Mouse (Mus musculus): ENCODE measurements around the gene Rft1. TPM values are rescaled to one million over a fixed set of nuclear protein-coding genes. Genes with fewer than 3 reads are reported as not detected.

Rft1 gene
- polyA plus RNA-seq, 1 experiment, result 12.3 TPM

DNA sequence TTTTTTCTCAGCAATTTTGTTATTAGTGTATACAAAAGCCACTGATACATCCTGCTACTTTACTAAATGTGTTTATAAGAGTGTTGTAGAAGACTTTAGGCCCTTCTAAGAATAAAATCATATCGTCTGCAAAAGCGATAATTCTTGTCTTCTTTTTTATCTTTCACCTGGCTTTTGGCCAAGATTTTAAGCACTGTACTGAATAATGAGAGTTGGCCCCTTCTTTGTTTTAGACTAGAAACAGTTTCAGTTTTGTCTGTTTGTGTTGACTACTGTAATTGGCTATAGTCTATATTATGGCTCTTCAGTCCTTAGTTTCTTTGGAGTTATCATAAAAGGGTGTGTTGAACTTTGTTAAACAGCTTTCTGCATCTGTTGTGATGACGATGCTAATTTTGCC, 77.7 kb downstream of the Rft1 start:
- TF ChIP-seq POLR2A (IDR thresholded peaks at IDR 0.05; ENCODE audit: insufficient read length, low read depth) (no peak), POLR2AphosphoS2 (IDR thresholded peaks at IDR 0.05; ENCODE audit: insufficient read length, low read depth) (no peak), TCF3 (IDR thresholded peaks at IDR 0.05; ENCODE audit: insufficient read length, low read depth) (no peak), MYOG (IDR thresholded peaks at IDR 0.05; ENCODE audit: control insufficient read depth in 1 of 3, insufficient read depth in 1 of 3, insufficient read length in 2 of 3, low read depth in 2 of 3) (no peak), MYOD1 (IDR thresholded peaks at IDR 0.05; ENCODE audit: control insufficient read depth in 1 of 3, insufficient read length in 2 of 3, low read depth in 2 of 3) (no peak), TCF12 (IDR thresholded peaks at IDR 0.05; ENCODE audit: insufficient read depth, poor library complexity, severe bottlenecking) (no peak), E2F4 (IDR thresholded peaks at IDR 0.05; ENCODE audit: insufficient read depth) (no peak), CEBPB (IDR thresholded peaks at IDR 0.05; ENCODE audit: insufficient read depth, poor library complexity, severe bottlenecking) (no peak), SRF (IDR thresholded peaks at IDR 0.05; ENCODE audit: control insufficient read depth, insufficient read length, low read depth) (no peak), USF1 (IDR thresholded peaks at IDR 0.05; ENCODE audit: low read depth) (no peak), REST (IDR thresholded peaks at IDR 0.05; ENCODE audit: insufficient read depth, insufficient read length) (no peak), MAX (IDR thresholded peaks at IDR 0.05; ENCODE audit: low read depth) (no peak)
- Histone ChIP-seq H3ac (ENCODE audit: control insufficient read depth, insufficient read length) (no peak overlapping the region), H3K36me3 (ENCODE audit: control insufficient read depth, insufficient read depth) (no peaks in the 10 kb centered on the region), H3K79me2 (ENCODE audit: control insufficient read depth, insufficient read depth) (peaks cover 7% of the 10 kb centered on the region), H3K4me3 (no peak overlapping the region), H3K4me2 (ENCODE audit: low read depth) (no peak overlapping the region), H3K27me3 (ENCODE audit: control insufficient read depth, insufficient read depth, insufficient read length) (no peaks in the 10 kb centered on the region)

DNA sequence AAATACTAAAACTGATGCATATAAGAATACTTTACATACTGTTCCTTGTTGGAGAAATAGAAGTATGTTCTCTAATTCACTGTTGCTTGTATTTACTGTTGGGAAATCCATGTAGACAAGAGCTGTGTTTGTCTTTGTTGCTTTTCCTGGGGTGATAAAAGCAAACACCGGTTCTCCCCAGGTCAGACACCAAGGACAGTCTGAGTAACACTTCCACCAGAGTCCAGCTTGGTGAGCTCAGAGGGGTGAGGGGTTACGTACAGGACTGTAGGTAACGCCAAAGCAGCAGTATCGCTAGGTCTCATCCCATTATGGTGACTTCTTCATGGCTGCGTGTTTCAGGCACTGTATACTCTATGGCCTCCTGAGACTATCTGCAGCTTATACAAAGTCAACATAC, 80.5 kb downstream of the Rft1 start:
- TF ChIP-seq MYOD1 (IDR thresholded peaks at IDR 0.05; ENCODE audit: control insufficient read depth in 1 of 3, insufficient read length in 2 of 3, low read depth in 2 of 3) (no peak), POLR2AphosphoS2 (IDR thresholded peaks at IDR 0.05; ENCODE audit: insufficient read length, low read depth) (no peak), USF1 (IDR thresholded peaks at IDR 0.05; ENCODE audit: low read depth) (no peak), SRF (IDR thresholded peaks at IDR 0.05; ENCODE audit: control insufficient read depth, insufficient read length, low read depth) (no peak), CEBPB (IDR thresholded peaks at IDR 0.05; ENCODE audit: insufficient read depth, poor library complexity, severe bottlenecking) (no peak), TCF12 (IDR thresholded peaks at IDR 0.05; ENCODE audit: insufficient read depth, poor library complexity, severe bottlenecking) (no peak), MAX (IDR thresholded peaks at IDR 0.05; ENCODE audit: low read depth) (no peak), REST (IDR thresholded peaks at IDR 0.05; ENCODE audit: insufficient read depth, insufficient read length) (no peak), MYOG (IDR thresholded peaks at IDR 0.05; ENCODE audit: control insufficient read depth in 1 of 3, insufficient read depth in 1 of 3, insufficient read length in 2 of 3, low read depth in 2 of 3) (no peak), TCF3 (IDR thresholded peaks at IDR 0.05; ENCODE audit: insufficient read length, low read depth) (no peak), E2F4 (IDR thresholded peaks at IDR 0.05; ENCODE audit: insufficient read depth) (no peak), POLR2A (IDR thresholded peaks at IDR 0.05; ENCODE audit: insufficient read length, low read depth) (no peak)
- no peak overlapping the region for H3K4me3 ChIP-seq

DNA sequence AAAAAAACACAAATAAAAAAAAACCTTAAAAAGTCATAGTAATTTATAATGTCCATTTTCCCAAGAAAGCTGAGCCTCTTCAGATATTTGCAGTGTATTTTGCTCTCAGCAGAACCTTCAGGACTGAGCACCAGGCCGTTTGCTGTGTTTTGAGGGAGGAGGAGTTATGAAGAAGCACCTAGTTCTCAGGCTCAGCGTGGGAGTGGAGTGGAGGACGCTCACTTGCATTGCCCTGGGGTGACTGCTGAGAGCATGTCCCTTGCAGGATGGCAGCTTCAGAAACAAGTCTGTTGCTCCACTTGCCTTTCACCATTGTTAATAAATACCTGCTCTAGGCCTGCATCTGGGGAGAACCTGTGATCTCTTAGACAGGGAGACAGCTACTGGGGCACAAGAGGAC, 81.7 kb downstream of the Rft1 start:
- Histone ChIP-seq H3K36me3 (ENCODE audit: control insufficient read depth, insufficient read depth) (no peaks in the 10 kb centered on the region), H3ac (ENCODE audit: control insufficient read depth, insufficient read length) (no peak overlapping the region), H3K4me2 (ENCODE audit: low read depth) (no peak overlapping the region), H3K79me2 (ENCODE audit: control insufficient read depth, insufficient read depth) (peaks cover 7% of the 10 kb centered on the region), H3K4me3 (no peak overlapping the region), H3K27me3 (ENCODE audit: control insufficient read depth, insufficient read depth, insufficient read length) (no peaks in the 10 kb centered on the region)
- TF ChIP-seq TCF12 (IDR thresholded peaks at IDR 0.05; ENCODE audit: insufficient read depth, poor library complexity, severe bottlenecking), result no peak
- TF ChIP-seq TCF3 (IDR thresholded peaks at IDR 0.05; ENCODE audit: insufficient read length, low read depth), result no peak
- TF ChIP-seq POLR2A (IDR thresholded peaks at IDR 0.05; ENCODE audit: insufficient read length, low read depth), result no peak
- no peak for TF ChIP-seq MAX (IDR thresholded peaks at IDR 0.05; ENCODE audit: low read depth)
- TF ChIP-seq POLR2AphosphoS2 (IDR thresholded peaks at IDR 0.05; ENCODE audit: insufficient read length, low read depth), result no peak
- no peak for TF ChIP-seq MYOD1 (IDR thresholded peaks at IDR 0.05; ENCODE audit: control insufficient read depth in 1 of 3, insufficient read length in 2 of 3, low read depth in 2 of 3)
- no peak for TF ChIP-seq USF1 (IDR thresholded peaks at IDR 0.05; ENCODE audit: low read depth)
- TF ChIP-seq REST (IDR thresholded peaks at IDR 0.05; ENCODE audit: insufficient read depth, insufficient read length), result no peak
- no peak for TF ChIP-seq SRF (IDR thresholded peaks at IDR 0.05; ENCODE audit: control insufficient read depth, insufficient read length, low read depth)
- TF ChIP-seq CEBPB (IDR thresholded peaks at IDR 0.05; ENCODE audit: insufficient read depth, poor library complexity, severe bottlenecking), result no peak
- no peak for TF ChIP-seq MYOG (IDR thresholded peaks at IDR 0.05; ENCODE audit: control insufficient read depth in 1 of 3, insufficient read depth in 1 of 3, insufficient read length in 2 of 3, low read depth in 2 of 3)
- TF ChIP-seq E2F4 (IDR thresholded peaks at IDR 0.05; ENCODE audit: insufficient read depth), result no peak

More for the DNA sequence above, 80.5 kb downstream of the Rft1 start:
- no peaks in the 10 kb centered on the region for H3K36me3 ChIP-seq (ENCODE audit: control insufficient read depth, insufficient read depth)
- no peak overlapping the region for H3ac ChIP-seq (ENCODE audit: control insufficient read depth, insufficient read length)
- no peak overlapping the region for H3K4me2 ChIP-seq (ENCODE audit: low read depth)
- H3K27me3 ChIP-seq (ENCODE audit: control insufficient read depth, insufficient read depth, insufficient read length), result no peaks in the 10 kb centered on the region
- peaks cover 7% of the 10 kb centered on the region for H3K79me2 ChIP-seq (ENCODE audit: control insufficient read depth, insufficient read depth)

DNA sequence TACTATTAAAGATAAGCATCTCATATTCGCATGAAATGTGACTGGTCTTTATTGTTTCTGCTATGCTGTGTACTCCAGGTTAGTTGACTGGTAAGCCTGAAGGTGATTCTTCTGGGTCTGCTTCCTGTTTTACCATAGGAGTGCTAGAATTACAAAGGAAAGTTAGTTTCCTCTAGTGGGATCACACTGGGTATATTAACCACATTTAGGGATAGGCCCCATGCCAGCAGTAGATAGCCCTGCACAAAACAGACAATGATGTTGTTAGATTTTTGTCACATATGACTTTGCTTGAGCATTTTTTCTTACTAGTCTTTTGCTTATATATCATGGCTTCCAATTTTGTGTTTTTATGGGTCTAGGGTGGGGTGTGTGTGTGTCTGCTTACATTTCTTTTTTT, 82.3 kb downstream of the Rft1 start:
- H3K36me3 ChIP-seq (ENCODE audit: control insufficient read depth, insufficient read depth), result no peaks in the 10 kb centered on the region
- no peak overlapping the region for H3ac ChIP-seq (ENCODE audit: control insufficient read depth, insufficient read length)
- no peak overlapping the region for H3K4me2 ChIP-seq (ENCODE audit: low read depth)
- no peak overlapping the region for H3K4me3 ChIP-seq
- peaks cover 7% of the 10 kb centered on the region for H3K79me2 ChIP-seq (ENCODE audit: control insufficient read depth, insufficient read depth)
- TF ChIP-seq MYOG (IDR thresholded peaks at IDR 0.05; ENCODE audit: control insufficient read depth in 1 of 3, insufficient read depth in 1 of 3, insufficient read length in 2 of 3, low read depth in 2 of 3), result no peak
- no peak for TF ChIP-seq USF1 (IDR thresholded peaks at IDR 0.05; ENCODE audit: low read depth)
- TF ChIP-seq POLR2AphosphoS2 (IDR thresholded peaks at IDR 0.05; ENCODE audit: insufficient read length, low read depth), result no peak
- no peak for TF ChIP-seq SRF (IDR thresholded peaks at IDR 0.05; ENCODE audit: control insufficient read depth, insufficient read length, low read depth)
- TF ChIP-seq REST (IDR thresholded peaks at IDR 0.05; ENCODE audit: insufficient read depth, insufficient read length), result no peak
- TF ChIP-seq MYOD1 (IDR thresholded peaks at IDR 0.05; ENCODE audit: control insufficient read depth in 1 of 3, insufficient read length in 2 of 3, low read depth in 2 of 3), result no peak
- no peak for TF ChIP-seq TCF12 (IDR thresholded peaks at IDR 0.05; ENCODE audit: insufficient read depth, poor library complexity, severe bottlenecking)
- TF ChIP-seq CEBPB (IDR thresholded peaks at IDR 0.05; ENCODE audit: insufficient read depth, poor library complexity, severe bottlenecking), result no peak
- no peak for TF ChIP-seq MAX (IDR thresholded peaks at IDR 0.05; ENCODE audit: low read depth)
- no peak for TF ChIP-seq TCF3 (IDR thresholded peaks at IDR 0.05; ENCODE audit: insufficient read length, low read depth)
- no peak for TF ChIP-seq E2F4 (IDR thresholded peaks at IDR 0.05; ENCODE audit: insufficient read depth)
- TF ChIP-seq POLR2A (IDR thresholded peaks at IDR 0.05; ENCODE audit: insufficient read length, low read depth), result no peak
- H3K27me3 ChIP-seq (ENCODE audit: control insufficient read depth, insufficient read depth, insufficient read length), result no peaks in the 10 kb centered on the region

Other genes starting within 250 kb of the Rft1 start
- gene Dcp1a, start 174.8 kb upstream of the Rft1 start, polyA plus RNA-seq (2012; fragmentation: generic; extraction: Trizol), result 7.2 TPM
- gene Cacna1d, start 162.9 kb upstream of the Rft1 start, polyA plus RNA-seq (2012; fragmentation: generic; extraction: Trizol), result not detected
- gene Tkt, start 106.0 kb upstream of the Rft1 start, polyA plus RNA-seq (2012; fragmentation: generic; extraction: Trizol), result 53.0 TPM
- 23.6 TPM for gene Prkcd, start 28.1 kb upstream of the Rft1 start, polyA plus RNA-seq (2012; fragmentation: generic; extraction: Trizol)
- 2.8 TPM for gene Sfmbt1, start 60.5 kb downstream of the Rft1 start, polyA plus RNA-seq (2012; fragmentation: generic; extraction: Trizol)
- gene Tmem110, start 171.2 kb downstream of the Rft1 start, polyA plus RNA-seq (2012; fragmentation: generic; extraction: Trizol), result 9.1 TPM
- gene Mustn1, start 224.8 kb downstream of the Rft1 start, polyA plus RNA-seq (2012; fragmentation: generic; extraction: Trizol), result 143 TPM
- 0.06 TPM for gene Itih4, start 232.1 kb downstream of the Rft1 start, polyA plus RNA-seq (2012; fragmentation: generic; extraction: Trizol)

Measured in myocyte (in vitro differentiated cells).